Mouse (Mus musculus): ENCODE measurements around the gene Cep89. TPM values are rescaled to one million over a fixed set of nuclear protein-coding genes. Genes with fewer than 3 reads are reported as not detected.

Cep89 gene
- polyA plus RNA-seq, 1 experiment from 2014 or later, result 59.9 TPM

DNA sequence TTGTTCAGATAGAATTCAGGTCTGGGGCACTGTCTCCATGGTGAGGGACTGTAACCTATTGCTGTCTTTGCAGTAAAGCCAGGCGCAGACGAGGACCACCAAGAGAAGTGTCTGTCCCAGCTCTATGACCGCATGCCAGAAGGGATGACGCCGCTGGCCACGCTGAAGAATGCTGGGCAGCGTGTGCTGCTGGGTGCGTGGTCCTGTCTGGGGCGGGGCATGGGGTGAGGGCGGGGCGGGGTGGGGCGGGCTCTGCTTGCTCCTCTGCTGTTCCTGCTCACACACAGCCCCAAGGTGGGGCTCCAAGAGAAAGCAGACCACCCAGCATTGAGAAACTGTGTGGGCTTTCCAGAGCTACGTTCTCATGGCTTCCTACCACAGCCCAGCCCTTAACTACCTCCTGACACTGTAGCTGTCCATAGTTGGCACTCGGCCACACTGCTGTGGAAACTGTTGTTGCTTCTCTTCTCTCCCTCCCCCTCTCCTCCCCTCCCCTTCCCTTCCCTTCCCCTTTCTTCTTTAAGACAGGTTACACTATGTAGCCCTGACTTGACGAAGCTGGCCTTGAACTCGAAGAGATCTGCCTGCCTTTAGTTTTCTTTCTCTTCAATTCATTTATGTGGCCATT lies 17.2 kb upstream of the Cep89 start:
- Histone ChIP-seq H3K27ac (ENCODE audit: low read depth, low read length) (no peak overlapping the region), H3K4me3 (ENCODE audit: low read length) (no peak overlapping the region), H3K36me3 (ENCODE audit: control insufficient read depth, insufficient read depth, low read length) (peaks cover 3% of the 10 kb centered on the region; the same call in 1 of the 2 replicates), H3K9me3 (ENCODE audit: control insufficient read depth, low read length) (no peaks in the 10 kb centered on the region), H3K4me1 (ENCODE audit: control insufficient read depth, insufficient read depth, low read length) (no peaks in the 10 kb centered on the region), H3K4me2 (replicated peaks; ENCODE audit: low read depth, low read length) (no peak overlapping the region), H3K27me3 (ENCODE audit: control insufficient read depth, insufficient read depth, low read length) (no peaks in the 10 kb centered on the region), H3K9ac (ENCODE audit: low read depth, low read length) (no peak overlapping the region)
- no peak for ATAC-seq (ENCODE audit: low FRiP score, low TSS enrichment)
- WGBS, result 60% methylated on average over 16 of the region's 16 CpGs

DNA sequence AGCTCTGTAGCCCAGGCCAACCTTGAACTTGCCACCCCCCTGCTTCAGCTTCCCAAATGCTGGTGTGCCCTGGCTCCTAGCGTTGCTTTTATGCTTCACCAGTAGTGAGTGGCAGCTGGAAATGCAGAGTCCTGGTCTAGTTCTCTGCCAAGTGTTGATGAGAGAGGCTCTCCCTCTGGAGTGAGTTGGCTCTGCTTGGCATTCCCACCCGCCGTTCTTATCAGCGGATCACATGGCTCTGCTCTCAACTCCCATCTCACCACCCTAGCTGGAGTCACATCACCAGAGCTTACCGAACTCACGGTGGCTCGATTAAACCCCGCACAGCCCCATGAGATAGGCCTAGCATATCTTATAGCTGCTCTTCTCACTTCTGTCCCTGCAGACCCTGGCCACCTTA lies 16.5 kb upstream of the Cep89 start:
- 91% methylated on average over 8 of the region's 8 CpGs for WGBS
- Histone ChIP-seq H3K36me3 (ENCODE audit: control insufficient read depth, insufficient read depth, low read length) (peaks cover 3% of the 10 kb centered on the region; the same call in 1 of the 2 replicates), H3K27me3 (ENCODE audit: control insufficient read depth, insufficient read depth, low read length) (no peaks in the 10 kb centered on the region), H3K9ac (ENCODE audit: low read depth, low read length) (no peak overlapping the region), H3K4me3 (ENCODE audit: low read length) (no peak overlapping the region), H3K9me3 (ENCODE audit: control insufficient read depth, low read length) (no peaks in the 10 kb centered on the region), H3K27ac (ENCODE audit: low read depth, low read length) (no peak overlapping the region), H3K4me1 (ENCODE audit: control insufficient read depth, insufficient read depth, low read length) (no peaks in the 10 kb centered on the region), H3K4me2 (replicated peaks; ENCODE audit: low read depth, low read length) (no peak overlapping the region)
- ATAC-seq (ENCODE audit: low FRiP score, low TSS enrichment), result no peak

DNA sequence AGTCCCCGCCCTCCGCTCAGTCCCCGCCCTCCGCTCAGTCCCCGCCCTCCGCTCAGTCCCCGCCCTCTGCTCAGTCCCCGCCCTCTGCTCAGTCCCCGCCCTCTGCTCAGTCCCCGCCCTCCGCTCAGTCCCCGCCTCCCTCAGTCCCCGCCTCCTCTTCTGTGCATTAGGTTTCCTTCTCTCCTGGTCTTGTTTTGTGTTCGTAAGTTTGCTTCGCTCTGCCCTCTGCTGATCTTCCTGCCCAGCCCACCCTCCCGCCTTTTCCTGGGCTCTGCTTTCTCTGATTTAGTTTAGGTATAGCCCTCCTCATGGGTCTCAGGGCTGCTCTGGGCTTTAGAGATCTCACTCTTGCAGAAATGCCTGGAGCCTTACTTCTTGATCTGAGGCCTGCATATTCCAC lies 15.0 kb upstream of the Cep89 start:
- Histone ChIP-seq H3K36me3 (ENCODE audit: control insufficient read depth, insufficient read depth, low read length) (peaks cover 3% of the 10 kb centered on the region; the same call in 1 of the 2 replicates), H3K9ac (ENCODE audit: low read depth, low read length) (no peak overlapping the region), H3K27ac (ENCODE audit: low read depth, low read length) (no peak overlapping the region), H3K4me1 (ENCODE audit: control insufficient read depth, insufficient read depth, low read length) (no peaks in the 10 kb centered on the region), H3K9me3 (ENCODE audit: control insufficient read depth, low read length) (no peaks in the 10 kb centered on the region), H3K4me3 (ENCODE audit: low read length) (no peak overlapping the region), H3K27me3 (ENCODE audit: control insufficient read depth, insufficient read depth, low read length) (no peaks in the 10 kb centered on the region), H3K4me2 (replicated peaks; ENCODE audit: low read depth, low read length) (no peak overlapping the region)
- 73% methylated on average over 15 of the region's 16 CpGs for WGBS
- ATAC-seq (ENCODE audit: low FRiP score, low TSS enrichment), result no peak

DNA sequence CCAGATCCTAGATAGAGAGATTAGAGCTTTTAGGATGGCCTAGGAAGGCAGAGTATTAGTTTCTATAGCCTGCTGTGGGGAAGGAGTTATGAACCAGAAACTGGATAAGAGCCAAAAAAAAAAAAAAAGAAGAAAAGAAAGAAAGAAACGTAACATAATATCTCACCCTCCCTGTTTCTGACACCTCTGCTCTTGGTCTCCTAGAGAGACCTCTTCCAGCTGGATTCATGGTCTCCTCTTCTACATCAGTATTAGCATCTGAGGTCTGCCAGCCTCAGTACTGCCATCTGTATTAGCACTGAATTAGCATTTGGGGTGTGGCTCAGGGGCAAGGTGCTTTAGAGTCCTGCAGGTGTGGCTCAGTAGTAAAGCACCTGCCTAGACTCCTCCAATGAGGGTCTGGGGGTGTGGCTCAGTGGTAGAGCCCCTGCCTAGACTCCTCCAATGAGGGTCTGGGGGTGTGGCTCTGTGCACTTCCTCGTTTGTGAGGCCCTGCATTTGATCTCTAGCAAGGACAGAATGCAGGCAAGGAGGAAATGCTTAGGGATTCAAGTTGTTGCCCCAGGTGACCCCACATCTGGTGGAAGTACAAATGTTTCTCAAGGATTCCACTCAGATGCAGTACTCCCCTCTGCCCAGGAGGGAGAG lies 14.0 kb upstream of the Cep89 start:
- 33% methylated on average over 2 of the region's 2 CpGs for WGBS

DNA sequence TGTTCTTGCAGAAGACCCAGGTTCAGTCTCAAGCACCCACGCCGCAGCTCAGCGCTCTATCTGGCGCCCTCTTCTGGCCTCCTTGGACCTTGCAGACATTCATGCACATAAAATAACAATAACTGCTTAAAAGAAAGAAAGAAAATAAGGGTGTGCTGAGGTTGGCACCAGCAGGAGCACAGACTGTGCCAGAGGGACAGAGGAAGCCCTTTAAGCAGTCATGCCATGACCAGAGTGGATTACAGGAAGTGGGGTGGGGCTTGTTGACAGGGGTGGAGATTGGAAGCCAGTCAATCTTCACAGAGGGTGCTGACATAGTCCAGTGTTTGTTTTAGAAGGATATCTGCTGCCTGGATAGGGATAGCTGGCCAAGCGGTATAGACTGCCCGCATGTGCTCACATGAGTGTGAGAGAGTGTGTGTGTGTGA lies 10.3 kb upstream of the Cep89 start:
- no peak overlapping the region for H3K9ac ChIP-seq (ENCODE audit: low read depth, low read length)
- 0 out of 2 replicates have a peak, but pooled peaks have one; percentile 24 for ATAC-seq (ENCODE audit: low FRiP score, low TSS enrichment)
- H3K4me1 ChIP-seq (ENCODE audit: control insufficient read depth, insufficient read depth, low read length), result peaks cover 7% of the 10 kb centered on the region; the same call in 1 of the 2 replicates
- no peaks in the 10 kb centered on the region for H3K9me3 ChIP-seq (ENCODE audit: control insufficient read depth, low read length)
- no peak overlapping the region for H3K4me2 ChIP-seq (replicated peaks; ENCODE audit: low read depth, low read length)
- no peaks in the 10 kb centered on the region for H3K27me3 ChIP-seq (ENCODE audit: control insufficient read depth, insufficient read depth, low read length)
- H3K4me3 ChIP-seq (ENCODE audit: low read length), result no peak overlapping the region
- 62% methylated on average over 6 of the region's 6 CpGs for WGBS
- H3K36me3 ChIP-seq (ENCODE audit: control insufficient read depth, insufficient read depth, low read length), result peaks cover 3% of the 10 kb centered on the region; the same call in 1 of the 2 replicates
- H3K27ac ChIP-seq (ENCODE audit: low read depth, low read length), result no peak overlapping the region

More for the DNA sequence above, 14.0 kb upstream of the Cep89 start:
- Histone ChIP-seq H3K27ac (ENCODE audit: low read depth, low read length) (no peak overlapping the region), H3K36me3 (ENCODE audit: control insufficient read depth, insufficient read depth, low read length) (peaks cover 3% of the 10 kb centered on the region; the same call in 1 of the 2 replicates), H3K4me1 (ENCODE audit: control insufficient read depth, insufficient read depth, low read length) (no peaks in the 10 kb centered on the region), H3K4me3 (ENCODE audit: low read length) (no peak overlapping the region), H3K4me2 (replicated peaks; ENCODE audit: low read depth, low read length) (no peak overlapping the region), H3K27me3 (ENCODE audit: control insufficient read depth, insufficient read depth, low read length) (no peaks in the 10 kb centered on the region), H3K9me3 (ENCODE audit: control insufficient read depth, low read length) (no peaks in the 10 kb centered on the region), H3K9ac (ENCODE audit: low read depth, low read length) (no peak overlapping the region)
- peak; percentile 38; the same call in 1 of the 2 replicates for ATAC-seq (ENCODE audit: low FRiP score, low TSS enrichment)

DNA sequence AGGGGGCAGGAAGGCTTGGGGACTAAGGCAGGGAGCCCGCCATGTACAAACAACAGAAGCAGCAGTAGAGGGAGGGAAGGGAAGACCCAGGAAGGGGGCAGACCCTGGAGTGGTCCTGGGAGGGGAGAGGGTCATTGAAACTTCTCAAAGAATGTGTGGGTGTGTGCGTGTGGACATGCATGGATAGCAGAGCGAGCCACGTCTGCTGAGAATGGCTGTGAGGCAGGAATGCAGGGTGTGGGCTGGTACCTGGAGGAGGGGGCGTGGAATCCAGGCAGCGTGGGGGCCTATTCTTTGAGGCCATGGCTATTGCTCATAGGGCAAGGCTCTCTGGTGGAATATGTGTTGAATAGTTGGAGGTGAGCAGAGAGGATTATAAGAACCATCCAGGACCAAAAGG lies 8.1 kb upstream of the Cep89 start:
- Histone ChIP-seq H3K4me2 (replicated peaks; ENCODE audit: low read depth, low read length) (no peak overlapping the region), H3K4me1 (ENCODE audit: control insufficient read depth, insufficient read depth, low read length) (peaks cover 7% of the 10 kb centered on the region; the same call in 1 of the 2 replicates), H3K9me3 (ENCODE audit: control insufficient read depth, low read length) (no peaks in the 10 kb centered on the region), H3K36me3 (ENCODE audit: control insufficient read depth, insufficient read depth, low read length) (peaks cover 11% of the 10 kb centered on the region; the same call in 1 of the 2 replicates), H3K27me3 (ENCODE audit: control insufficient read depth, insufficient read depth, low read length) (no peaks in the 10 kb centered on the region), H3K4me3 (ENCODE audit: low read length) (no peak overlapping the region), H3K27ac (ENCODE audit: low read depth, low read length) (peak overlapping the region; percentile 39; the same call in 1 of the 2 replicates), H3K9ac (ENCODE audit: low read depth, low read length) (no peak overlapping the region)
- ATAC-seq (ENCODE audit: low FRiP score, low TSS enrichment), result peak; percentile 79
- 36% methylated on average over 6 of the region's 6 CpGs for WGBS

DNA sequence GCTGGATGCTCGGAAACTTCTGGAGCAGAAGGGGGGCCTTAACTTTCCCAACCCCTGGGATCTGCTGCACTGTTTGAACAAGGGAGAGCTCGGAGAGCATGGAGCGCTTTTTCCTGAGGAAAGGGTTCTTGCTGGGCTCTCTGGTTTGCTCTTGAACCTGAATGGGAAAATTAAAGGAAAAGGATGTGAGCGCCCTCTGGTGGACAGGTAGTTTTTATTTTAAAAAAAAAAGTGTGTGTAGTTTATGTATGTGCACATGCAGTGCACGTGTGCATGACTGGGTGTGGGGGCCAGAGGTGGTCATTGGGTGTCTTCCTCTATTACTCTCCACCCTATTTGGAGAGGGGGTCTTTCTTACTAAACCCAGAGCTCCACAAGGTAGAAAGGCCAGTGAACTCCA lies 3.9 kb upstream of the Cep89 start:
- WGBS, result 59% methylated on average over 5 of the region's 5 CpGs
- no peak for ATAC-seq (ENCODE audit: low FRiP score, low TSS enrichment)

DNA sequence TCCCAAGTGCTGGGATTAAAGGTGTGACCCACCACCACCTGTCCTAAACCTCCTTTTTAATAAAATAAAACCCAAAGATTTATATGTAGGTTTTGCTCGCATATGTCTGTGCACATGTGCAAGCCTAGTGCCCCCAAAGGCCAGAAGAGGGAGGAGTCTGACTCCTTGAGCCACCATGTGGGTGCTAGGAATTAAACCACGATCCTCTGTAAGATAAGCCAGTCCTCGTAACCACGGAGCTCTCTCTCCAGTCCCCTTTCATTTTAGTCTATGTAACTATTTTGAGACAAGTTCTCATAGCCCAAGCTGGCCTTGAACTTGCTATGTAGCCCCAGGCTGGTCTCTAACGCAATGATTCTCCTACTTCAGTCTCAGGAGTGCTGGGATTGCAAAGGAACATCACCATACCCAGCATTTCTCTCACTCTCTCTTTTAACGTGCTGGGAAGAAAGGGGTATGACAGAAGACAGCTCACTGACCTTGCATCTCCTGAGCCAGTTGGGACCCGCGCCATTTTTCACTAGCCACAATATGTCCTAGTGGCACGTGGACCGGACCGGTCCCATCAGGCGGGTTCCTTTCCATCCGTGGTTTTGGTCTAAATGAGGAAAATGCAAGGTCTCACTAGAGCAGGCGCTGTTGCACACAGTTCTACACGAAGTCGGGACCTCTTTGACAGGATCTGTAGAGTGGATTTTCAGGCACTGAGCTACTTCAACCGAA lies 940 bp upstream of the Cep89 start:
- H3K27ac ChIP-seq (ENCODE audit: low read depth, low read length), result no peak overlapping the region
- peak overlapping the region; percentile 76 for H3K4me2 ChIP-seq (replicated peaks; ENCODE audit: low read depth, low read length)
- no peaks in the 10 kb centered on the region for H3K27me3 ChIP-seq (ENCODE audit: control insufficient read depth, insufficient read depth, low read length)
- peak overlapping the region; percentile 60 for H3K9ac ChIP-seq (ENCODE audit: low read depth, low read length)
- H3K4me3 ChIP-seq (ENCODE audit: low read length), result peak overlapping the region; percentile 80
- peaks cover 33% of the 10 kb centered on the region for H3K36me3 ChIP-seq (ENCODE audit: control insufficient read depth, insufficient read depth, low read length)
- ATAC-seq (ENCODE audit: low FRiP score, low TSS enrichment), result no peak
- H3K4me1 ChIP-seq (ENCODE audit: control insufficient read depth, insufficient read depth, low read length), result peaks cover 16% of the 10 kb centered on the region
- WGBS, result 15% methylated on average over 17 of the region's 17 CpGs
- no peaks in the 10 kb centered on the region for H3K9me3 ChIP-seq (ENCODE audit: control insufficient read depth, low read length)

More for the DNA sequence above, 3.9 kb upstream of the Cep89 start:
- no peaks in the 10 kb centered on the region for H3K9me3 ChIP-seq (ENCODE audit: control insufficient read depth, low read length)
- no peak overlapping the region for H3K4me3 ChIP-seq (ENCODE audit: low read length)
- H3K4me2 ChIP-seq (replicated peaks; ENCODE audit: low read depth, low read length), result no peak overlapping the region
- no peaks in the 10 kb centered on the region for H3K27me3 ChIP-seq (ENCODE audit: control insufficient read depth, insufficient read depth, low read length)
- peaks cover 18% of the 10 kb centered on the region; the same call in 1 of the 2 replicates for H3K36me3 ChIP-seq (ENCODE audit: control insufficient read depth, insufficient read depth, low read length)
- H3K4me1 ChIP-seq (ENCODE audit: control insufficient read depth, insufficient read depth, low read length), result peaks cover 21% of the 10 kb centered on the region
- no peak overlapping the region for H3K9ac ChIP-seq (ENCODE audit: low read depth, low read length)
- no peak overlapping the region for H3K27ac ChIP-seq (ENCODE audit: low read depth, low read length)
